Mouse (Mus musculus) spleen, adult 10 weeks (tissue): ENCODE data around the gene Ifitm3. TPM values are rescaled to one million over a fixed set of nuclear protein-coding genes. Genes with fewer than 3 reads are reported as not detected.

ENCODE experiments used
- polyA plus RNA-seq: library from polyadenylated mRNA; stranded (reverse); fragments of 350-450 nt; fragmentation: Illumina TruSeq; extraction: RNeasy Lipid Tissue Mini Kit (QIAGEN cat#74804); gene quantifications from one replicate; pipeline ENCODE4 v1.2.3, GENCODE M21; 2015; ENCODE audit warnings: low replicate concordance; ENCODE audit not compliant: insufficient read depth

Ifitm3 gene
- 262 TPM for polyA plus RNA-seq

DNA sequence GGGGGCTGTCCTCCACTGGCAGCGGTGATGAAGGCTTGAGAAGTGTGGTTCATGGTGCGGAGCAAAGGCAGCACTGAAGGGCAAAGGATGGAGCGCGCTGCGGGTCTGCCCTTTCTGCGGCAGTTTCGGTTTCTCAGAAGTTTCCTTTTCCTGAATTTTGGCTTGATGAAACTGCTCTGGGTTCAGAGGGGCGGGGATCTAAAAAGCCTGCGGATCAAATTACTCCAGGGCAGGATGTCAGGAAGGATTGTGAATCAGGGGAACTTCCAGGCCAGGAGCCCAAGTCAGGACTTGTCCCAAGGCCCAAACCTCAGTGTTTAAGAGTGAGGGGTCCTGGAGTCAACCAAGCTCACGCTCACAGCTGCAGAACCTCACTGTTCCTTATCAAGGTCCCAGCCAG, at the start of gene Ifitm3:
Gene Ifitm3 (minus strand): TSS at position 178 of the 400 bp plus-strand sequence.

DNA sequence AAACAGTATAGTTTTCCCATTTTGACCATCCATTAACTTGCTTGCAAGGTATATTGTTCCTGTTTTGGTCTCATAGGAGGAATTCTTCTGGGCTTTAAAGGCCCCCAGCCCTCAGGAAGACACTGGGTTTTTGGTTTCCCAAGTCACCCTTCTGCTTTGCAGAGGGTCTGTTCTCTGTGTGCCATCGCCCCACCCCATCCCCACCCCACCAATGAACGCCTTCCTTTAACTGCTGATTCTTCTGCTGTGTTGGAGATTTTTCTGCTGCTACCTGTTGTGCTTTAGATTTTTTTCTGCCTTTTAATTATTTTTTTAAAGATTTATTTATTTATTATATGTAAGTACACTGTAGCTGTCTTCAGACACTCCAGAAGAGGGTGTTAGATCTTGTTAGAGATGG, 18.3 kb upstream of the Ifitm3 start, which contains the start of gene Gm17387:
Gene Gm17387 (plus strand): TSS at position 301 of the 400 bp plus-strand sequence.

DNA sequence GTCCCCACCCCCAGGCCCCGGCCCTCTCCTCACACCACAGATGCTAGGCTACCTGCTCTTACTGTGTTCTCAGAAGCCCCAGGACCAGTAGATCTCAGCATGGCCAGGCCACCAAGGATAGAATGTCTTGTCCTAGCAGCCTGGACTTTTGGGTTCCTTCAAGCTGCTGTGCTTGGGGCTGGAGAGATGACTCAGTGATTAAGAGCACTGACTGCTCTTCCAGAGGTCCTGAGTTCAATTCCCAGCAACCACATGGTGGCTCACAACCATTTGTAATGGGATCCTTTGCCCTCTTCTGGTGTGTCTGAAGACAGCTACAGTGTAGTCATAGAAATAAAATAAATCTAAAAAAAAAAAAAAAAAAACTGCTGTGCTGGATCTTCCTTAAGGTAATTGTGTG, 7.3 kb upstream of the Ifitm3 start, which contains the start of gene Ifitm6:
Gene Ifitm6 (minus strand): TSS at position 101 of the 400 bp plus-strand sequence.

DNA sequence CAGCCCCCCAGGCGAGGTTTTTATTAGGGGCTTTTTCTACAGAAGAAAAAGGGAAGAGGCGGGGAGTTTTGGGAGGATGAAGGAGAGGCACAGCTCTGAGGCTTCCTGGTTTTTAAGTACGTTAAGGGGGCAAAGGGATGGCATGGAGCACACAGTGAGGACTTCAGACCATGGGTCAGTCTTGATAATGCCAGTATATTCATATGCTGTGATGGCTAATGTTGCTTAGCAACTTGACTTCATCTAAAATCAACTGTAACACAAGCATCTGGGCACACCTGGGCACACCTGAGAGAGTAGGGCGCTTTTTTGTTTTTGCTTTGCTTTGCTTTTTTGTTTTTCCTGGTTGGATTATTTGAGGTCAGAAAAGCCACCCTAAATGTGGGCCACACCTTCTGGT, 43.6 kb downstream of the Ifitm3 start, which contains the start of gene Ifitm1:
Gene Ifitm1 (plus strand): TSS at position 301 of the 400 bp plus-strand sequence.

Other genes starting within 250 kb of the Ifitm3 start
- gene Cyp2e1, start 247.0 kb downstream of the Ifitm3 start, polyA plus RNA-seq: 5.1 TPM
- 0.75 TPM for gene Syce1, start 222.9 kb downstream of the Ifitm3 start, polyA plus RNA-seq
- gene Zfp941, start 188.6 kb downstream of the Ifitm3 start, polyA plus RNA-seq: not detected
- not detected for gene Urah, start 175.8 kb downstream of the Ifitm3 start, polyA plus RNA-seq
- gene Scgb1c1, start 165.2 kb downstream of the Ifitm3 start, polyA plus RNA-seq: not detected
- not detected for gene Odf3, start 163.0 kb downstream of the Ifitm3 start, polyA plus RNA-seq
- gene Gm45785, start 154.4 kb downstream of the Ifitm3 start, polyA plus RNA-seq: not detected
- 50.8 TPM for gene Ric8a, start 153.8 kb downstream of the Ifitm3 start, polyA plus RNA-seq
- gene Bet1l, start 153.2 kb downstream of the Ifitm3 start, polyA plus RNA-seq: 16.2 TPM
- gene Psmd13, start 128.8 kb downstream of the Ifitm3 start, polyA plus RNA-seq: 119 TPM
- 10.2 TPM for gene Sirt3, start 128.5 kb downstream of the Ifitm3 start, polyA plus RNA-seq
- not detected for gene Cox8b, start 110.3 kb downstream of the Ifitm3 start, polyA plus RNA-seq
- gene Nlrp6, start 89.9 kb downstream of the Ifitm3 start, polyA plus RNA-seq: 0.07 TPM
- 11.0 TPM for gene Pgghg, start 69.4 kb downstream of the Ifitm3 start, polyA plus RNA-seq
- 0.47 TPM for gene Ifitm5, start 60.5 kb downstream of the Ifitm3 start, polyA plus RNA-seq
- not detected for gene Gm45717, start 54.8 kb downstream of the Ifitm3 start, polyA plus RNA-seq
- 142 TPM for gene Ifitm2, start 54.8 kb downstream of the Ifitm3 start, polyA plus RNA-seq
- gene Ifitm1, start 43.5 kb downstream of the Ifitm3 start, polyA plus RNA-seq: 72.5 TPM
- gene Ifitm6, start 7.2 kb upstream of the Ifitm3 start, polyA plus RNA-seq: 60.0 TPM
- gene Gm17387, start 18.4 kb upstream of the Ifitm3 start, polyA plus RNA-seq: not detected
- 0.21 TPM for gene B4galnt4, start 50.3 kb upstream of the Ifitm3 start, polyA plus RNA-seq
- 14.6 TPM for gene Pkp3, start 67.4 kb upstream of the Ifitm3 start, polyA plus RNA-seq
- 22.3 TPM for gene Sigirr, start 89.8 kb upstream of the Ifitm3 start, polyA plus RNA-seq
- gene Ano9, start 107.0 kb upstream of the Ifitm3 start, polyA plus RNA-seq: not detected
- gene Ptdss2, start 111.6 kb upstream of the Ifitm3 start, polyA plus RNA-seq: 20.3 TPM
- gene Rnh1, start 162.1 kb upstream of the Ifitm3 start, polyA plus RNA-seq: 38.6 TPM
- gene Hras, start 183.2 kb upstream of the Ifitm3 start, polyA plus RNA-seq: 16.9 TPM
- gene Lrrc56, start 183.4 kb upstream of the Ifitm3 start, polyA plus RNA-seq: 1.5 TPM
- 2.9 TPM for gene Lmntd2, start 203.3 kb upstream of the Ifitm3 start, polyA plus RNA-seq
- gene Rassf7, start 205.1 kb upstream of the Ifitm3 start, polyA plus RNA-seq: 3.6 TPM
- 70.7 TPM for gene Phrf1, start 218.0 kb upstream of the Ifitm3 start, polyA plus RNA-seq